Mouse (Mus musculus): Measurements from ENCODE around the gene Foxi3.

Gene Foxi3

DNA sequence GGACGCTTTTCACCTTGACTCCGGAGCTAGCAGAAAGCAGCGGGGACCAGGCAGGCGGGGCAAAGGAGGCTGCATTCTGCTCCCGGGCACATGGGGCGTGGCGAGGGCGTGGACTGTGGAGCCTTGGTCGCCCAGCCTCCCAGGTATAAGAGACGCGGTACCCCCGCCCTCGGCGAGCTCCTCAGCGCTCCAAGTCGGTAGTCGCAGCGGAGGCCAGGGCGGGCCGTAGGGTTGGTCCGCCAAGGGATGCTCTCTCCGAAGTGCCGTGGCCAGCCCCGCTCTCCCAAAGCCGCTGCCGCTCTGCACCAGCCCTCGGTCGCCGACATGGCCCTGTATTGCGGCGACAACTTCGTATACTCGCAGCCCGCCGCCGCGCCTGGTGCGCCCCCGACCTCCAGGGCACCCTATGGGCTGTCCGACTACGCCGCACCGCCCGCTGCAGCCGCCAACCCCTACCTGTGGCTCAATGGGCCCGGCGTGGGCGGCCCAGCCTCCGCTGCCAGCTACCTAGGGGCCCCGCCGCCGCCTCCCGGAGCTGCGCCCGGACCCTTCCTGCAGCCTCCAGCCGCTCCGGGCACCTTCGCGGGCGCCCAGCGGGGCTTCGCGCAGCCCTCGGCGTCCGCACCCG lies at the start of gene Foxi3:
TSS of gene Foxi3 (plus strand) at position 247 of the 628 bp plus-strand sequence.
- DNase-seq, result peak; percentile 33

DNA sequence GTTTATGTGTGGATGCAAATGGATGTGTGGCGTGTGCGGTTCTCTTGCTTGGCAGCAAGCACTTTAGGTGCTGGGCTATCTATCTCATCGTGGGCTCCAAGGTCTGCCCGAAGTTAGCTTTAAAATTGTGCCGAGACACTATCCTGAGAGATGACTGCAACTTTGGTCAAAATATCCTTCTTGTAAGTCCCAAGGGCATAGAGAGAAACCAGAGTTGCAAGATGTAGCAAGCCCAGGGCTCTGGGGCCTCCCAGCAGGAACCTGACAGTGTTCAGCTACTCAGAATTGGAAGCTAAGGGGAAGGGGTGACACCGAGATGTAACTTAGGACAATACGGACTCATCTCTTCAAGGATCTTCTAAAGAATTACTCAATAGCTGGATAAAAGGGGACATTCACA lies 46.8 kb upstream of the Foxi3 start:
- DNase-seq, result no peak

DNA sequence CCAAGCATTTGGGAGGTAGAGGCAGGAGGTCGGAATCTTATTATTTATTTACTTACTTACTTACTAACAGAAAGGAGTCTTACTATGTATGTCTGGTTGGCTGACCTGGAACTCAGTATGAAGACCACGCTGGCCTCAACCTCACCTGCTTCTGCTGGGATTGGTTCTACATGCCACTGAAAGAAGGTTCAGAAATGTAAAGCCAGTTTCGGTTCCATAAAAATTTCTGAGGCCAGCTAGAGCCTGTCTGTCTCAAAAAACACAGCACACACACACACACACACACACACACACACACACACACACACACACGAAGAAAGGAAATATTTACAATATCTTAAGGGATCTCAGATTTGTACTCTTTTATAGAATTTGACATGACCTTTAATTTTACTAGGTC lies 46.0 kb upstream of the Foxi3 start:
- no peak for DNase-seq

DNA sequence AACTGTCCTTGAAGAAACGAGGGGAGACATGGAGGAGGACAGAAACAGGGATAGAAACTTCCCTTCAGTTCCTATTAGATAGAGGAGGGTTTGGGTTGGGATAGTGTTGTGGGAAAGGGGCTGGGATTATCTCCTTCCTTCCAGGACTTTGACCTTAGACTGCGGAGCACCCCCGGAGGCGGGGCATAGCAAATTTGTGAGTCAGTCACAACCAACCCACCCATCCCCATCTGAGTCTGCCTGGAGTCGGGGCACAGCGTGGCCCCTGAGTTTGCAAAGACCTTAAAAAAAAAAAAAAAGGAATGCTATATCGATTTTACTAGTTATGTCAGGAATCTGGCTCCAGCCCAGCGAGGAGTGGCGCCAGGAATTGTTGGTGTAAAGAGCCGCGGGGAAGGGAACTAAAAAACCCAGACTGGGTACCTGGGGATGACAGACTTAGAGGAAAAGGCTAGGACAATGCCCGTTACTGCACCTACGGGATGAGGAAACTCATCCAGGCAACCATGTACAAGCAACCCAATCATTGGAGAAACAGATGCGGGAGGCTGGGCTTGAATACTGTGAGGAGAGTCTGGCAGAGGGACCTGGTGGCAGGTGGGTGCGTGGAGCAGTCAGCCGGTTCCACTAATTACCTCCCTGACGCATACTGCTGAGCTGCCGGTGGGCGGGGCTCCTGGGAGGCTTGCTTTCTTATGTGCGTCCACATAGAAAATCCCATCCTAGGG lies 44.5 kb upstream of the Foxi3 start:
- DNase-seq, result no peak

DNA sequence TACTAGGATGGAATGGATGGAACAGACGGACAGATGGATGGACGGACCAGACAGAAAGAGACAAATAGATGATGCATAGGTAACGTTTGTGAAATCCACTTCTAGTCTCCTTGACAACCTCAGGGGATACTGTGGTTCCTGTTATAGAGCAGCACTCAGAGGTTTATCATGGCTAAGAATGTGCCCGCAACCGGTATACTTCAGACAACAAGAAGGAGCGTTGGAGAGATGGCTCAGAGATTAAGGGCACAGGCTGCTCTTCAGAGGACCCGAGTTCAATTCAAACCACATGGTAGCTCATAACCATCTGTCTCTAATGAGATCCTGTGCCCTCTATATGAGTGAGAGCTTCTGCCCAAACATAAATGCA lies 44.0 kb upstream of the Foxi3 start:
- no peak for DNase-seq

DNA sequence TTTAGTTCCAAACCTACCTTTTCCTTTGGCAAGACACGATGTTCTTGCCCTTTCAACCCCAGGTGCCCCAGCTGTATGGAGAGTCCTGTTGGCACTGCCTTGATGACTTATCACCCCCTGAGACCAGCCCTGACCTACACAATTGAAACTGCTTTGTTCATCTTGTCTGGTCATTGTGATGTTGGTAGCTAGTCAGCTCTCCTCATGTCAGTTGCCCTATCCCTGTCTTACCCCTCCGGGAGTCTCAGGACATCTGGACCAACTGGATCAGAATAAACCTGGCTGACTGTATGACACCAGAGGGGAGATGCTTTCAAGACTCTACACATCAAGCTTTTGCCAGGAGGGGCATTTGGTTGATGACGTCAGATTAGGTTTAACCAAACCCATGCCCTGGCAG lies 37.5 kb upstream of the Foxi3 start, which contains the start of gene Tex37:
TSS of gene Tex37 (minus strand) at position 101 of the 400 bp plus-strand sequence.
- DNase-seq, result no peak

DNA sequence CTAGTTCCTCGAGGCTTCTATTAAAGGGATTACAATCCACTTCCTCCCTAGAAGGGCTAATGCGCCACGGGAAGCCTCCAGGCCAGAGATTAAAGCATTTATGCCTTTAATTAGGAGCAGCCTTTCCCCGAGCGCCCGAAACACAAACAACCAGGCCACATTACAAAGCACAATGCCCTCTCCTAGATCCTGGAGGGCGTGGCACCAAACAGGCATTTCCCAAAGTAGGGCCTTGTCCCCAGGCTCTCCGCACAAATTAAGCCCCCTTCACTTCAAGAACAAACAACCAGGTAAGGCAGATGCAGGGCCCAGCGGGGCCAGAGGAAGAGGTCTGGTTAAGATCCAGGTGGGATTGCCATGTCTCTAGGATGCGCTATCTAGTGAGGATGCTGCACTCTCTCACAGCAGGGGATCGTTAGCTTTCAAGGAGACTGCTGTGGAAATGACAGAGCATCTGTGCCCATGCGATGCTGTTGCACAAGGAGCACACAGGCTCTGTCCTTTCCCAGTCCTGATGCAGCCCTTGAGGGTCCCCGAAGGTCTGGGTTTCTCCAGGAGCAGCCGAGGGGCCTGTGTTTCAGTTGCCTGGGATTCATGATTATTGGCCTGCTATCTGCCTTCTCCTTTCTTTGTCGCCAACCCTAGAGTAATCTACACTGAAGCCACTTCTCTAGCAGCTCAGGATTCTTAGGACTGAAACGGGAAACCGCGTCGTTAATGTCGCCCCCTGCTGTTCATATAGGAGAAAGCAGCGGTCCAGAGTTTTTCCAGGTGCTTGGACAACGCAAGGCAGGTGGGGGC lies 34.9 kb upstream of the Foxi3 start:
- DNase-seq, result peak; percentile 31

DNA sequence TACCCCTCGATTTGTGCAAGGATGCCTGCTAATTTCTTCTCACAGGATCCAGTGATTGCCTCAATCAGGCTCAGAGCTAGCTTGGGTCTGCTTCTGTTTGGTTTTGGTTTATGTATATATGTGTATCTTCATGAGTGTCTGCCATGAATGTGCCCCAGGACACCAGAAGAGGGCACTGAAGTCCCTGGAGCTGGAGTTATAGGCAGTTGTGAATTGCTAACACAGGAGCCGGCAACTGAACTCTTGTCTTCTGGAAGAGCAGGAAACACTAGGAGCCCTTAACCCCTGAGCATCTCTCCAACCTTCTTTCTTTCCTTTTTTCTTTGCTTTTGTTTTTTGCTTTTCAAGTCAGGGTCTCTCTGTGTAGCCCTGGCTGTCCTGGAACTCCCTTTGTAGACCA lies 24.5 kb upstream of the Foxi3 start:
- DNase-seq, result no peak

DNA sequence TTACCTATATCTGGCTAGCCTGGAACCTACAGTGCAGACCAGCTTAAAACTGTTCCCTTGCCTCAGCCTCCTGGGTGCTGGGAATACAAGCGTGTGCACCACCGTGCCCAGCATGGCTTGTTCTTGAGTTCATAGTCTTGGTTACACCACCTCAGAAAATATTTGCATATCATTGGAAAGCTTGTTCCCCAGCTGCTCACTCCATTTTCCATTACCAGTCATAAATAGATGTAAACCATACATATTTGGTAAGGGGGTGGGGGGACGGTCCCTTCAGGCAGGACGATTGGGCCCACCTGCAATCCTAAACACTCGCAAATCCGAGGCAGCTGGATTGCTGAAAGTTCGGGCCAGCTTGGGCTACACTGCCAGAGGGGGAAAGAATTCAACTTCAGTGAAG lies 3.1 kb upstream of the Foxi3 start:
- no peak for DNase-seq

DNA sequence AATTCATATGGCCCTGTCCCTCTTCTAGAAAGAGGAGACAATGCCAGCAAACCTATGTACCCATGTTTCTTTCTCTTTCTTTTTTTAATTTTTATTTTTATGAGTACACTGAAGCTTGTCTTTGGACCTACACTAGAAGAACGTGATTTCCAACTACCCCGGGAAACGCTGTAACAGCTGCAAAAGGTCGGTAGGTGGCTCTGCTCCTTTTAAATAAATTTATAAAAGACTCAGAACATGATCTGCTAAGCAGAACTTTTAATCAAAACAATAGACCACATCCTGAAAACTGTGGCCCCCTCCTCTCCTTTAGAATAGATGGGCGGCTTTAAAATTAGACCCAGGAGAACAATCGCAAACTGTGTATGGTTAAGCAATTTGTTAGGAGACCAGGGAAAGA lies 2.3 kb upstream of the Foxi3 start:
- peak; percentile 31 for DNase-seq

DNA sequence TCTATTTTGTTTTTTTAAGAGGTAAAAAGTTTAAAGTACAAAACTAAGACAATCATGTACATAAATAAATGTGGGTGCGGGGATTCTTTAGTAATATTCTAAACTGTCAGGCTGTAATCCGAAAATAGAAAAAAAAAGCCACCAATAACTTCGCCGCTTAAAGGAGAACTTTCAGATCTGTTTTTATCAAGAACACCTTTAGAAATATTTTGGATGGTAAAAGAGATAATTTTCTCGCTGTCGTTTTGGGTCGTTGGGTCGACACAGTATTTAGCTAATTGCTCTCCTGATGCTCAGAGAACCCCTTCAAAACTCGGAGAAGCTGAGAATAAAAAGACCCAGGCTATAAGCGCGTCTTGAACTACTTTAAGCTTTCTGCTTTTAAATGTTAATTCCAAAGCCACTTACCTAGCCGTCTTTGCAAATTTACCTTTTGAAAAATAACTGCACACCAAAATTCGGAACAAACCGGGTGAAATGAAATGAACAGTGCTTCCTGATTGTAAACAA lies 985 bp upstream of the Foxi3 start:
- DNase-seq, result no peak

DNA sequence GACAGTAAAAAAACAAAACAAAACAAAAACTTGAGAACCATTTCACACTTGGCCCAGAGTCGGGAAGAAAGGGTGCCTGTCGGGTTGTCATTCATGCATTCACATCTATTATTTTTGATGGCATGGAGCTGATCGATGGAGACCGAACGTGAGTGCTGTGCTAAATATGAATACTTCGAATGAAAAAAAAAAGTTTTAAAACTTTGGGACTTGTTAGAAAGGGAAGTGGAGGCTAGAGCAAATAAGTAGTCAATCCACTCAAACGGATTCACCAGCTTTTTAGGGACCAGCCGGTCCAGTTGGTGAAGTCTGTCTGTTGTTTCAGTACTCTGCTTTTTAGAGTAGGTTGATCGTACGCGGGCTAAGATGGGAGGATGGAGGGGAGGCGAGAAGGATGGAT lies 490 bp upstream of the Foxi3 start:
- DNase-seq, result no peak

DNA sequence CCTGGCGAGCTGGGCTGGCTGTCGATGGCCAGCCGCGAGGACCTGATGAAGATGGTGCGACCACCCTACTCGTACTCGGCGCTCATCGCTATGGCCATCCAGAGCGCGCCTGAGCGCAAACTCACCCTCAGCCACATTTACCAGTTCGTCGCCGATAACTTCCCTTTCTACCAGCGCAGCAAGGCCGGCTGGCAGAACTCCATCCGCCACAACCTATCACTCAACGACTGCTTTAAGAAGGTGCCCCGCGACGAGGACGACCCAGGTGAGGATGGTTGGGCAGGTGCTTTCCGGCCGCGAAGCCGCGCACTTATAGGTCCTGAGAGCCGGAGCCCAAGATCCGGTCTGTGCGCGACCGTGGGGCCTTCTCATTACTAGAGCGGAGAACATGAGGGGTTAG lies 605 bp downstream of the Foxi3 start:
- no peak for DNase-seq

DNA sequence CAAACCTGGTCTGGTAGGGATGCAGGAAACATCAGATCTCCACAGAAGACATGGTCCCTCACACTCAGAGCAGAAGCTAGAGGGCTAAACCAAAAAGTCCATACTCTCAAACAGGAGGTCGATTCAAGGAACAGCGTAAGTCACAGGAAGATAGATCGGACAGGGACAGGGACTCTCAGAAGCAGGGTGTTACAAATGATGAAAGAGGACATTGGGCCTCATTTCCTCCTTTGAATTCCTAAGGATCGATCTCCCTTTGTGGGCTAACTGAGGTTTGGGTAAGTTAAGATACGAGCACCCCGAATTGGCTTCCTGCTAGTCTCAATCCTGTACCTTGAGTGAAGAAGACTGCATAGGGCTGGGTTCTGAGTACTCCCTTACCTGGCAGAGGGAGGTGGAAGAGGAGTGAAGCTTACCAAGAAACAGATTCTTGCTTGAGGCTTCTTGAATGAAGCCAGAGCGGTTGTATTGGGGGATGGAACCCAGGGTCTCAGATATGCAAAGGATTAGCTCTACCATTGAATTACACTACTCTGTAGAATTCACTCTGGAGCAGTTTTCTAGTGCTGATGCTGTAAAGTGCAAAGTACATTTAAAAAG lies 1.1 kb downstream of the Foxi3 start:
- DNase-seq, result no peak

DNA sequence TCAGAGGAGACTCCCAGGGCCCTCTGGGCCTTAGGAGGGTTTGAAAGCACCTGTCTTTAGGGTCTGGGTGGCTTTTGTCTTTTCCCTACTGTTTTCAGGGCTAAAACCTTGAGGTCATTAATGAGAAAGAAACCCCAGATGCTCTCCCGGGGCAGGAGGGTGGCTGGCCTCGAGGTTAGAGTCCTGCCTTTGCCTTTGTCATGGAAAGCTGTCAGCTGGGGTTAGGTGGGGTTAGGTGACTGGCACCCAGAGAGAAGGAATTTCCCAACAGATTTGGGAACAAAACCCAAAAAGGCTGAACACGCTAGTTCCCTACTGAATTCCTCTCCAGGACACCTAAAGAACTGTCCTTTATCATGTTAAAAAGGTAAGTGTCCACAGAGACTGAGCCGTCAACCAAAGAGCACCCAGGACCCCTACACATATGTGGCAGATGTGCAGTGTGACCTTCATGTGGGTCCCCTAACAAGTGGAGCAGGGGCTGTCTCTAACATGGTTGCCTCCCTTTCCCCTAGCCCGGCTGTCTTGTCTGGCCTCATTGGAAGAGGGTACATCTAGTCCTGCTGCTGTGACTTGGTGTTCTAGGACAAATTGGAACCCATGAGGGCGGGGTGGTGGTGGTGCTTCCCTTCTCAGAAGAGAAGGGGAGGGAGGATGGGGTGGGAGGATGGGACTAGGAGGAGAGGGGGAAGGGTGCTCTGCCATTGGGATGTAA lies 7.9 kb downstream of the Foxi3 start:
- no peak for DNase-seq

DNA sequence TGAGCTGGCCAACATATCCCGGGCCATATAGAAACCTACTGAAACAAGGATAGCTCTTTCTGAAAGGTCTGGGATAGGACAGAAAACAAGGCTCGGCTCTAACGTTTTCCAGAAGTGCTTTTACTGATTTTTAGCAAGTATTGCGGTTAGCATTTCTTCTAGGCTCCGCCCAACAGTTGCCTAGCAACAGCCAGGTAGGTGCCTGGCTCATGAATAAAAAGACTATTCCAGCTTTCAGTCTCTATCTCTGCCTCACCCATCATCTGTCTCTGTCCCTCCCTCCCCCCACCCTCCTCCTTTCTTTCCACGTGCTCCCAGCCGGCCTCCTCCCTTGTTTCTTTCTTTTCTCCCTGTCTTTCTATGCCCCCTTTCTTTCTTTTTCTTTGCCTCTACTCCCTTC lies 9.4 kb downstream of the Foxi3 start:
- DNase-seq, result no peak

DNA sequence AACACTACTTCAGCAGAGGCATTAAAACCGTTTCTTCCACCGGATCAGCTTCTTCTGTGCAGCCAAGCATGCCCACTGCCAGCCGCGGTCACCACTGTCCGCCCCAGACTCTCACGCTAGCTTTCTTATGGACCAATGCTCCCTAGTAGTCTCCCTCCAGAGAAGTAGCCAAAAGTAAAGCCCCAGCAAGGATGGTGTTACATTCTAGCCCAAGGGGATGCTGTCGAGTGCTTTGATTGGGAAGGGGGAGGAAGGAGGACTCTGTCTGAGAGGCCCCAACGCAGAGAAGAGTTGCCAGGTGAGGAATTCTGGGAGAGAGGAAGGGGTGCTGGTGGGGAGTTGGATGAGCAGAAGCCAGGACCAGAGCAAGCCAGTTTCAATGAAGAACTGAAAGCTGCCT lies 11.1 kb downstream of the Foxi3 start:
- no peak for DNase-seq

DNA sequence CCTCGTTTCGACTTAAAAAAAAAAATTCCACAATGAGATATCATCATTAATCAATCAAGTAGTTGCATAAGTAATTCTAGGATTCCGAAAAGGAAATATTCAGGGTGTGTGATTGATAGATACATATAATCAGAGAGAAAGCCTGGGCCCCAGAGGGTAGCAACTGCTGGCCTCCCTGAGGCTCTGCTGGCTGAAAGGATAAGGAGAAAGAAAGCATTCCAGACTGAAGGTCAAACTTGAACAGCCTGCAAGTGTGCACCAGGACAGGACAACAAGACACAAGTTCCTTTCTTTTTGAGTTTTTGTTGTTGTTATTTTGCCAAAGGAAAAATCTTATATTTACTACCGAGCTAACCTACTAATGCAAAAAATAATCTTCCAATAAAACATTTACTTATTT lies 12.0 kb downstream of the Foxi3 start:
- DNase-seq, result no peak

DNA sequence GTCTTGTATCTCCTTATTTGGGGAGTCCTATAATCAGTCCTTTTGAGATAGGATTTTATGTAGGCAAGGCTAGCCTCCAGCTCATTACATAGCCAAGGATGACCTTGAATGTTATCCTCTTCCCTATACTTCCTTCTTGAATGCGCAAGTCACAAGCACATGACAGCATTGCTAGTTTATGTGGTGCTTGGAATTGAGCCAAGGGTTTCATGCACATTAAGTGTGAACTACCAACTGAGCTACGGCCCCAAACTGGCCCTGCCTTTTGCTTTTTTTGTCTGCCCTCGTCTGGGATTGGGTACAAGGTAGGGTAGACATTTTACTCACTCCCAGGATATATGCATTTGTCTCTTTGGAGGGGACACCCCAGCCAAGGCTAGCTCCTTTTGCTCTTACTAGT lies 16.7 kb downstream of the Foxi3 start:
- DNase-seq, result no peak

DNA sequence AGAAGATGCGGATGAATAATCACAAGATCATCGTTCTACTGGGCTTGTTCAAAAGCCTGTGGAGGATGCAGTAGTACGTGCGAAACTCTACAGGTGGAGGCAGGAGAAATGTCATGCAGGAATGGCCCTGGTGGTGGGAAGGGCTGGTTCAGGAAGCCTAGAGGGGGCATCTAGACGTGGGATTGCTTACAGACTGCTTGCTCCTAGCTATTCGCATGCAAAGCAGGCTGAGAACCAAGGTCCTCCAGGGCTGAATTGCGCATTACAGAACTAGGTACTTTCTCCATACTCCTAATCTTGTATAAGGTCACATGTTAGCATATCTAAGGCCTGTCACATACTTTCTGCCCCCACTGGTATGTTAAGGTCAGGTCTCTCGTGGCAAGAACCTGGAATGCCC lies 24.7 kb downstream of the Foxi3 start:
- no peak for DNase-seq

DNA sequence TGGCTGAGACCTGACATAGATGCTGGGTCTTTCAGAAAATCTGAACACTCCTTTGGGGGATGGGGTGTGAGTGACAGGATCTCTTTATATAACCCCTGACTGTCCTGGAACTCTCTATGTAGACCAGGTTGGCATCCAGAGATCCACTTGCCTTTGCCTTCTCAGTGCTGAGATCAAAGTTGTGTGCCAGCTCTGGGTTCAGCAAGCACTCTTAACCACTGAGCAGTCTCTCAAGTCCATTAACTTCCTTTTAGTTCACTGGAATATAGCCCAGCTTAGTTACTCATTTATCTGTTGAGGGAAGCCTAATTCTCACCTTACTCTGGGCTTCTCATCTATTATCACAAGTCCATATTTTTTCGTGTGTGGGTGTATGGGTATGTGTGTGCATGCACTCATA lies 26.1 kb downstream of the Foxi3 start:
- no peak for DNase-seq

DNA sequence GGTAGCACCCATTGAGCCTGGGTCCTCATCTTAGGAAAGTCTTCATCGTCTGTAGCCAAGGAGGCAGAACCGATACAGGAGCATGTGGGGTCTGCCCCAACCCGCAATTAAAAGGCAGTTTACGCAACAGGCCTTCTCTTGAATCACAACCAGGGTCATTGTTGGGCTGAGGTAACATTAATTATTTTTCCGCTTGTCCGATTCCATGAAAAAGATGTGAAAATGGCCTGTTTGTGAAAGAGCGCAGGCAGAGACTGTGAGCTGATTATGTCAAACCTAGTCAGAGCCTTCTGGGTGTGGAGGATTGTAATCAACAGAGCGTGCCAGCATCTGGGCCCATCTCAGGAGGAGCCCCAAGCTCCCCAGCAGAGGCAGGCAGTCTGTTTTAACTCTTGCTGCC lies 30.4 kb downstream of the Foxi3 start:
- DNase-seq, result no peak

Measured in lung, postnatal 14 days (tissue).